Mouse (Mus musculus): ENCODE measurements around the gene Pik3r3. TPM values are rescaled to one million over a fixed set of nuclear protein-coding genes. Genes with fewer than 3 reads are reported as not detected.
"Not testable (repeated sequence)": the region's sequence is repeated elsewhere in the genome, so short reads cannot be mapped to it uniquely, and the experiment has no call there.

Pik3r3 gene
- polyA plus RNA-seq, 1 experiment, result 3.5 TPM

DNA sequence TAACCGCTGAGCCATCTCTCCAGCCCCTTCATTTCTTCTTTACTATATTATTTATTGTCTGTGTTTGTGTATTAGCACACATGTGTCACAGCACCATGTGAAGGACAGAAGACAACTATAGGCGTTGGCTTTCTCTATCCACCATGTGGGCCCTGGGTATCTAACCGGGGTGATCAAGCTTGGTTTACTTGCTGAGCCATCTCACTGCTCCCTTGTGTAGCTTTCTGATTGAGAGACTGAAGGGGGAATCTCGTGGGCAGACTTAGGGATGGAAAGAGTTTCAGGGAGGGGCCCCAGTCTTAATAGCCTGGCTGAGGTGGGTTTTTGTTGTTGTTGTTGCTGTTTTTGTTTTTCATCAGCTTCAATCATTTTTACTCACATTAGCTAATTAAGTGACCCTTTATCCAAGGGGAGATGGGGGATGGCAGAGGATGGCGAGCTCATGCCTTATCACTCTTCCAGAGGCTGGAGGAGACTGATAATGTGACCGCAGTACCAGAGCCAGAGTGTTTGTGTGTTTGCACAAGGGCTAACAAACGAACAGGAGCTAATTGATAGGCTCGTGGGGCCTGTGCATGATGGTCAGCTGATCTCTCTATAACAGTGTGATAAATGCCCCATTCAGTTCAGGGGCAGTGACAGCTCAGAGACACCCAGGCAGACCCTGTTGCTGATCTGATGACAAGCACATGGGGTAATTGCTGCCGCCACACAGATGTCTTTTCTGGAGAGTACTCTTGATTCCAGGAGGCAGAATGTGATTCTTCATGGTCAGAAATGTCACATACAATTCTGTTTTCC, 27.6 kb upstream of the Pik3r3 start:
- no peaks in the 10 kb centered on the region for H3K27me3 ChIP-seq (ENCODE audit: control insufficient read depth, insufficient read depth, low read length)
- H3K4me1 ChIP-seq (ENCODE audit: control insufficient read depth, insufficient read depth, insufficient read length), result no peaks in the 10 kb centered on the region
- 83% methylated on average over 9 of the region's 9 CpGs for WGBS
- TF ChIP-seq CTCF (IDR thresholded peaks at IDR 0.05; ENCODE audit: extremely low read depth, insufficient read depth, insufficient read length, insufficient replicate concordance), result no peak
- no peak for TF ChIP-seq POLR2A (IDR thresholded peaks at IDR 0.05; ENCODE audit: low read depth, low read length)
- no peak for DNase-seq (ENCODE audit: low read depth in 1 of 2, low spot score in 2 of 2)
- no peak overlapping the region for H3K27ac ChIP-seq (ENCODE audit: insufficient read depth, low read length)
- H3K4me3 ChIP-seq (ENCODE audit: extremely low read depth, insufficient read depth, insufficient read length), result no peak overlapping the region
- H3K36me3 ChIP-seq (ENCODE audit: control insufficient read depth, insufficient read depth, low read length), result no peaks in the 10 kb centered on the region

DNA sequence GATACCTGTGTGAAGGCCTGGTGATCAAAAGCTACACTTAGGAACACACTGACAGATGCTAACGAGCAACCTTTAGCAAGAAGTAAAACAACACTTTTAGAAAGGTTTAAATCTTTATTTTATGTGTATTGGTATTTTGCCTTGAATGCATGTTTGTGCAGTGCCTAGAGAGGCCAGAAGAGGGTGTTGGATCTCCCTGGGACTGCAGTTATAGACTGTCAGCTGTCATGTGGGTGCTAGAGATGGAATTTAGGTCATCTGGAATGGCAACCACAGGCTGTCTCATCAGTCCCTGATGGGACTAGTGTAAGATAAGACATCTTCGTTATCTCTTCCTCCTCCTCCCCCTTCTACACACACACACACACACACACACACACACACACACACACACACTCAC, 23.0 kb upstream of the Pik3r3 start:
- no peak for TF ChIP-seq CTCF (IDR thresholded peaks at IDR 0.05; ENCODE audit: extremely low read depth, insufficient read depth, insufficient read length, insufficient replicate concordance)
- TF ChIP-seq POLR2A (IDR thresholded peaks at IDR 0.05; ENCODE audit: low read depth, low read length), result no peak
- Histone ChIP-seq H3K4me3 (ENCODE audit: extremely low read depth, insufficient read depth, insufficient read length) (no peak overlapping the region), H3K36me3 (ENCODE audit: control insufficient read depth, insufficient read depth, low read length) (no peaks in the 10 kb centered on the region), H3K4me1 (ENCODE audit: control insufficient read depth, insufficient read depth, insufficient read length) (no peaks in the 10 kb centered on the region), H3K27me3 (ENCODE audit: control insufficient read depth, insufficient read depth, low read length) (no peaks in the 10 kb centered on the region), H3K27ac (ENCODE audit: insufficient read depth, low read length) (no peak overlapping the region)
- 80% methylated on average over 2 of the region's 2 CpGs for WGBS
- no peak for DNase-seq (ENCODE audit: low read depth in 1 of 2, low spot score in 2 of 2)

DNA sequence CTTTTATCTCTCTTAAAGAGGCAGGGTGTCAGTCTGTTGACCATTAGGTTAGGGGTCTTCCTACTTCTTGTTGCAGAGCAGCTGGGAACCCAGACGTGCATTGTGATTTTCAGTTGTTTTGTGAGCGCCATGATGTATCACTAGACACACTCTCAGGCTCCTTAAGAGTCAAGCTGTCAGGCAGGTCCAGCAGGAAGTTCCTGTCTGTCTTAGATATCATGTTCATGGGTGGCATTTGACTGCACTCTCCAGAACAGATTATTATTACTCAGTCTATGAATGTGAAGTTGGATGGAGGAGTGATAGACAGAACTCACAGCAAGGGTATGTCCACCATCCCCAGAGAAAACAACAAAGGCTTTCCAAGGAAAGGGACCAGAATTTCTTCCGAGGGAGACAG, 17.0 kb upstream of the Pik3r3 start:
- H3K4me3 ChIP-seq (ENCODE audit: extremely low read depth, insufficient read depth, insufficient read length), result no peak overlapping the region
- TF ChIP-seq POLR2A (IDR thresholded peaks at IDR 0.05; ENCODE audit: low read depth, low read length) (no peak), CTCF (IDR thresholded peaks at IDR 0.05; ENCODE audit: extremely low read depth, insufficient read depth, insufficient read length, insufficient replicate concordance) (no peak)
- H3K36me3 ChIP-seq (ENCODE audit: control insufficient read depth, insufficient read depth, low read length), result no peaks in the 10 kb centered on the region
- DNase-seq (ENCODE audit: low read depth in 1 of 2, low spot score in 2 of 2), result no peak
- H3K27ac ChIP-seq (ENCODE audit: insufficient read depth, low read length), result no peak overlapping the region
- no peaks in the 10 kb centered on the region for H3K27me3 ChIP-seq (ENCODE audit: control insufficient read depth, insufficient read depth, low read length)
- no peaks in the 10 kb centered on the region for H3K4me1 ChIP-seq (ENCODE audit: control insufficient read depth, insufficient read depth, insufficient read length)
- WGBS, result 70% methylated on average over 3 of the region's 3 CpGs

DNA sequence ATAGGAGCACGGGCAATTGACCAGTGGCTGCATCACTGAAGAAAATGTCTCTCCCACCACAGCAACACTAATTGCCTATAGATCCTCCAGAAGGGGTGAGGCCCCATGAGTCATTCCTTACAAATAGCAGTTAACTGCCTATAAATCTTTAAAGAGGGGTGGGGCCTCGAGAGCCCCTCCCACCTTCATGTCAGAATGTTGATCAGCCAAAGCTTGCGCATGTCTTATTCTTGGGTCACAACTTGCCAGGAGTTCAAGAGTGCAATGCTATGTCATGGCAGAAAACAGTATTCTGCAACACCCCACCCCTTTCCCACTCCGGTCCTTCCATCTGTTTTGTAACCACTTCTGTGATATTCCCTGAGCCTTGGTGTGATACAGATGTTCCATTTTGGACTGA, 14.9 kb upstream of the Pik3r3 start:
- Histone ChIP-seq H3K4me1 (ENCODE audit: control insufficient read depth, insufficient read depth, insufficient read length) (no peaks in the 10 kb centered on the region), H3K4me3 (ENCODE audit: extremely low read depth, insufficient read depth, insufficient read length) (no peak overlapping the region), H3K27me3 (ENCODE audit: control insufficient read depth, insufficient read depth, low read length) (no peaks in the 10 kb centered on the region), H3K36me3 (ENCODE audit: control insufficient read depth, insufficient read depth, low read length) (no peaks in the 10 kb centered on the region), H3K27ac (ENCODE audit: insufficient read depth, low read length) (no peak overlapping the region)
- DNase-seq (ENCODE audit: low read depth in 1 of 2, low spot score in 2 of 2), result no peak
- TF ChIP-seq POLR2A (IDR thresholded peaks at IDR 0.05; ENCODE audit: low read depth, low read length) (no peak), CTCF (IDR thresholded peaks at IDR 0.05; ENCODE audit: extremely low read depth, insufficient read depth, insufficient read length, insufficient replicate concordance) (no peak)
- 76% methylated on average over 4 of the region's 4 CpGs for WGBS

DNA sequence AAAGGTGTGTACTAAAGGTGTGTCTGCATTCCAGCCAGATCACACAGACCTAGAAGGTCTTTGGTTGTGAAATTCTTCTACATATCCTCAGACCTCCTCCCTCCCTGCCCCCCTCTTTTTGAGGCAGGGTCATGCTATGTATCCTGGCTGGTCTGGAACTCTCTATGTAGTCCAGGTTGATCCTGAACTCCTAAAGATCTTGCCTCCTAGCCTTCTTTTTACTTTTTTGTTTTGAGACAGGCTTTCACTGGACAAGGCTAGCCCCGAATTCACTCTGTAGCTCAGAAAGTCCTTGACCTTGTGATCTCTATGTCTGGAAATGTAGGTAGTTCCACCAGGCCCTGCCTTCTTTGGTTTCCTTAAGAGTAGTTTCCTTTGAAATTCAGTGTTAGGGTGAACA, 12.5 kb upstream of the Pik3r3 start:
- WGBS, result 77% methylated on average over 1 of the region's 1 CpGs
- no peak overlapping the region for H3K27ac ChIP-seq (ENCODE audit: insufficient read depth, low read length)
- H3K4me1 ChIP-seq (ENCODE audit: control insufficient read depth, insufficient read depth, insufficient read length), result no peaks in the 10 kb centered on the region
- TF ChIP-seq CTCF (IDR thresholded peaks at IDR 0.05; ENCODE audit: extremely low read depth, insufficient read depth, insufficient read length, insufficient replicate concordance) (no peak), POLR2A (IDR thresholded peaks at IDR 0.05; ENCODE audit: low read depth, low read length) (no peak)
- no peak for DNase-seq (ENCODE audit: low read depth in 1 of 2, low spot score in 2 of 2)
- no peaks in the 10 kb centered on the region for H3K27me3 ChIP-seq (ENCODE audit: control insufficient read depth, insufficient read depth, low read length)
- H3K4me3 ChIP-seq (ENCODE audit: extremely low read depth, insufficient read depth, insufficient read length), result no peak overlapping the region
- H3K36me3 ChIP-seq (ENCODE audit: control insufficient read depth, insufficient read depth, low read length), result no peaks in the 10 kb centered on the region

DNA sequence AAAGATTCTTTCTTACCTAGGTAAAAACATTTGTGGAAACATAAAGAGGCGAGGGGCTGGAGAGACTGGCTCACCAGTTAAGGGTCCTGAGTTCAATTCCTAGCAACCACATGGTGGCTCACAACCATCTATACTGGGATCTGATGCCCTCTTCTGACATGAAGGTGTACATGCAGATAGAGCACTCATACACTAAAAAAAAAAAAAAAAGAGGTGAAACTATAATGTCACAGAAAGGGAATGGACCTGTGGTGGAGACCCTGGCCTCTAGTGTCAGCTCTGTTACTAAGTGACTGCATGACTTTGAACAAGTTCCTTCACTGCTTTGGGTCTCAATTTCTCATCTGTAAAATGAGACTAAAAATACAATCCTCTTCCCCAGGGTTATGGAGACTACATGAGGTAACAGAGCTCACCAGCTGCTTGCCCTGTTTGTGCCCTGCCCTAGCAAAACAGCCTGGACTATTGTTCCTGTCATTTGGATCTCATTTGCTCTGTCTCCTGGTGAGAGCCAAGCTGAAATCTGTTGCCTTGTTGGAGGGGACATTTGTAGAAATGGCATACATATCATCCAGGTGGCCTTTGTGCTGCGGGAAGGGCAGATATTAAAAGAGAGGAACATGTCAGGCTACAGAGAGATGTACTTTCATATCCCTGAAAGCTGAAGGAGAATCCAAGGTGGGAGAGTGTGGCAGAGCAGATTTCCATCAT, 5.4 kb upstream of the Pik3r3 start:
- H3K27me3 ChIP-seq (ENCODE audit: control insufficient read depth, insufficient read depth, low read length), result no peaks in the 10 kb centered on the region
- TF ChIP-seq CTCF (IDR thresholded peaks at IDR 0.05; ENCODE audit: extremely low read depth, insufficient read depth, insufficient read length, insufficient replicate concordance), result no peak
- TF ChIP-seq POLR2A (IDR thresholded peaks at IDR 0.05; ENCODE audit: low read depth, low read length), result no peak
- H3K36me3 ChIP-seq (ENCODE audit: control insufficient read depth, insufficient read depth, low read length), result no peaks in the 10 kb centered on the region
- no peak overlapping the region for H3K27ac ChIP-seq (ENCODE audit: insufficient read depth, low read length)
- 92% methylated on average over 2 of the region's 2 CpGs for WGBS
- DNase-seq (ENCODE audit: low read depth in 1 of 2, low spot score in 2 of 2), result no peak
- H3K4me1 ChIP-seq (ENCODE audit: control insufficient read depth, insufficient read depth, insufficient read length), result no peaks in the 10 kb centered on the region
- H3K4me3 ChIP-seq (ENCODE audit: extremely low read depth, insufficient read depth, insufficient read length), result no peak overlapping the region

DNA sequence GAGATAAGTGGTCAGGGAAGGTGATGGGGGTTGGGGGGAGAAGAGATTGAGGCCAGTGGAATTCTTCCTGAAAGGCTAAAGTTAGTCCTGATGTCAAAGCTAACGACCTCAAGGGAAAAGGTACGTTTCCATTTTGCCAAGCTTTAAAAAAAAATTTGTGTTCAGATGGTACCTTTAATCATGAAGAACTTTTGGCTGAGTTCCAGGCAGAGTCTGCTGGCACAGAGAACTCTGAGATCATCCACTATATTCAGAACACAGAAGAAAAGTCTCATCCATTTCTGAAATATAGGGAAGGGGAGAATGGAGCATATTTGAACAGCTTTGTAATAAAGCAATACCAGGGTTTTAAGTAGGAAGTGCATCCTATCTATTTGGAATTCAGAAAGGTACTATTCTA, 4.4 kb upstream of the Pik3r3 start:
- H3K27ac ChIP-seq (ENCODE audit: insufficient read depth, low read length), result no peak overlapping the region
- TF ChIP-seq CTCF (IDR thresholded peaks at IDR 0.05; ENCODE audit: extremely low read depth, insufficient read depth, insufficient read length, insufficient replicate concordance) (no peak), POLR2A (IDR thresholded peaks at IDR 0.05; ENCODE audit: low read depth, low read length) (no peak)
- H3K36me3 ChIP-seq (ENCODE audit: control insufficient read depth, insufficient read depth, low read length), result no peaks in the 10 kb centered on the region
- WGBS, result 70% methylated on average over 2 of the region's 2 CpGs
- DNase-seq (ENCODE audit: low read depth in 1 of 2, low spot score in 2 of 2), result no peak
- H3K4me1 ChIP-seq (ENCODE audit: control insufficient read depth, insufficient read depth, insufficient read length), result no peaks in the 10 kb centered on the region
- no peaks in the 10 kb centered on the region for H3K27me3 ChIP-seq (ENCODE audit: control insufficient read depth, insufficient read depth, low read length)
- no peak overlapping the region for H3K4me3 ChIP-seq (ENCODE audit: extremely low read depth, insufficient read depth, insufficient read length)

DNA sequence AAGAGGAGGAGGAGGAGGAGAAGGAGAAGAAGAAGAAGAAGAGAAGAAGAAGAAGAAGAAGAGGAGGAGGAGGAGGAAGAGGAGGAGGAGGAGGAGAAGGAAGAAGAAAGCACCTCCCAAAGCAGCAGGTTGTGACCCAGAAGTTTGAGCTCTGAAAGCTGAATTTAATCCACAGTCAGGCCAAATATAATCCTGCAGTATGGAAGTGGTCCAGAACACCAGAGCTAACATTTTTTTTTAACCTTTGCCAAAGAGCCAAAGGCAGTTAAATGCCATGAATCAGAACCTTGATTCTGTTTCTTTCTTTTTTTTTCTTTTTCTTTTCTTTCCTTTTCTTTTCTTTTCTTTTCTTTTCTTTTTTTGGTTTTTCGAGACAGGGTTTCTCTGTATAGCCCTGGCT, 3.8 kb upstream of the Pik3r3 start:
- not testable (repeated sequence) for H3K27me3 ChIP-seq (ENCODE audit: control insufficient read depth, insufficient read depth, low read length); DNase-seq (ENCODE audit: low read depth in 1 of 2, low spot score in 2 of 2)

More for the DNA sequence above, 3.8 kb upstream of the Pik3r3 start:
- H3K27ac ChIP-seq (ENCODE audit: insufficient read depth, low read length); H3K4me1 ChIP-seq (ENCODE audit: control insufficient read depth, insufficient read depth, insufficient read length); H3K4me3 ChIP-seq (ENCODE audit: extremely low read depth, insufficient read depth, insufficient read length); H3K36me3 ChIP-seq (ENCODE audit: control insufficient read depth, insufficient read depth, low read length): not testable (repeated sequence)
- 83% methylated on average over 1 of the region's 1 CpGs for WGBS

All from spleen, adult 2 months (tissue).